Mouse (Mus musculus) heart, postnatal 10 days (tissue): ENCODE measurements at regions not wholly inside any gene's neighbourhood (a gene's known extent, or its start where the extent isn't known, plus 50 kb on each side); places are given as distances from the start of the nearest gene placed in this dataset.

ENCODE experiments used
- DNase-seq, 2 experiments: peaks; one replicate each; pipeline ENCODE4 v3.0.0; 2021
- intact Hi-C: fragments of 180-260 bp; cut with DNase I; formaldehyde crosslinking; loops from one replicate; pipeline ENCODE4 v1.15.1; 2025

- intact Hi-C loops, result no loop called here
- no peak for DNase-seq
Observed at GRCm38 (mm10) chrX:61652377-61652776, 56.9 kb upstream of the Ldoc1 start.

- intact Hi-C loops, result no loop called here
- DNase-seq, result peak; percentile 4 to 15
Observed at GRCm38 (mm10) chrX:61653077-61653476, 56.2 kb upstream of the Ldoc1 start.
